Mouse (Mus musculus) liver, embryonic 14.5 days (tissue): ENCODE measurements at regions not wholly inside any gene's neighbourhood (a gene's known extent, or its start where the extent isn't known, plus 50 kb on each side); places are given as distances from the start of the nearest gene placed in this dataset.

Experiments
- ATAC-seq: fragments of 200-750 bp; cut with Nextera tagmentation; 2 replicates; pipeline ENCODE4 v1.8.0; 2017; ENCODE audit warnings: moderate number of reproducible peaks, mild to moderate bottlenecking, moderate library complexity; ENCODE audit not compliant: insufficient read depth
- DNase-seq, 3 experiments: peaks; one replicate each; pipeline ENCODE4 v3.0.0-alpha.2; 2012 to 2013; ENCODE audit warnings: low read depth in 3 of 3, low spot score in 3 of 3
- H3K27ac ChIP-seq: fragments of 300-500 bp; sonication (generic); 2 replicates; pipeline ENCODE4 v1.5.1; 2014; ENCODE audit warnings: moderate library complexity, mild to moderate bottlenecking, control low read depth, inconsistent platforms
- H3K27me3 ChIP-seq: fragments of 300-500 bp; sonication (generic); 2 replicates; pipeline ENCODE4 v1.6.1; 2014; ENCODE audit warnings: mild to moderate bottlenecking, low read length, moderate library complexity; ENCODE audit not compliant: control insufficient read depth, insufficient read depth
- H3K36me3 ChIP-seq: fragments of 300-500 bp; sonication (generic); replicated peaks from 2 replicates; pipeline ENCODE4 v1.6.1; 2014; ENCODE audit warnings: low read depth; ENCODE audit not compliant: control insufficient read depth, insufficient read depth
- H3K4me1 ChIP-seq, 2 experiments: fragments of 200-500 bp in 1 of 2; fragments of 300-500 bp in 1 of 2; sonication (generic) in 1 of 2; replicated peaks; 2 replicates each; pipeline ENCODE4 v1.6.1; 2012 to 2014; ENCODE audit warnings: antibody characterized with exemption in 1 of 2, inconsistent platforms in 1 of 2, low read length in 1 of 2; ENCODE audit not compliant: control insufficient read depth in 2 of 2, insufficient read depth in 2 of 2
- H3K4me2 ChIP-seq: fragments of 300-500 bp; sonication (generic); 2 replicates; pipeline ENCODE4 v1.6.1; 2014; ENCODE audit warnings: low read depth, mild to moderate bottlenecking, control low read depth, moderate library complexity
- H3K4me3 ChIP-seq, 2 experiments: fragments of 200-500 bp in 1 of 2; fragments of 300-500 bp in 1 of 2; sonication (generic) in 1 of 2; 2 replicates each; pipeline ENCODE4 v1.5.1; 2012 to 2014; ENCODE audit warnings: low read depth in 2 of 2, low read length in 2 of 2, mild to moderate bottlenecking in 2 of 2, control low read depth in 1 of 2, inconsistent platforms in 1 of 2, moderate library complexity in 1 of 2; ENCODE audit not compliant: insufficient read depth in 1 of 2
- H3K9ac ChIP-seq: fragments of 300-500 bp; sonication (generic); replicated peaks from 2 replicates; pipeline ENCODE4 v1.6.1; 2014; ENCODE audit warnings: mild to moderate bottlenecking, control low read depth, moderate library complexity
- H3K9me3 ChIP-seq: fragments of 300-500 bp; sonication (generic); 2 replicates; pipeline ENCODE4 v1.6.1; 2016; ENCODE audit warnings: low read length, mixed read lengths; ENCODE audit not compliant: control insufficient read depth
- CTCF ChIP-seq: IDR thresholded peaks from 2 replicates; pipeline ENCODE4 v1.5.1; 2016; ENCODE audit warnings: antibody characterized with exemption, low read depth, control low read depth
- EP300 ChIP-seq: IDR thresholded peaks from 2 replicates; pipeline ENCODE4 v1.6.1; 2016; ENCODE audit warnings: antibody characterized with exemption, low read depth
- WGBS: fragments of 180-500 bp; shearing (Covaris S2); extraction: QIAGEN DNeasy Blood & Tissue Kit; methylation state at CpG from one replicate; pipeline ENCODE4 v1.1.7; 2014; ENCODE audit not compliant: insufficient replicate concordance; 5-methylcytosine and 5-hydroxymethylcytosine counted together

DNA sequence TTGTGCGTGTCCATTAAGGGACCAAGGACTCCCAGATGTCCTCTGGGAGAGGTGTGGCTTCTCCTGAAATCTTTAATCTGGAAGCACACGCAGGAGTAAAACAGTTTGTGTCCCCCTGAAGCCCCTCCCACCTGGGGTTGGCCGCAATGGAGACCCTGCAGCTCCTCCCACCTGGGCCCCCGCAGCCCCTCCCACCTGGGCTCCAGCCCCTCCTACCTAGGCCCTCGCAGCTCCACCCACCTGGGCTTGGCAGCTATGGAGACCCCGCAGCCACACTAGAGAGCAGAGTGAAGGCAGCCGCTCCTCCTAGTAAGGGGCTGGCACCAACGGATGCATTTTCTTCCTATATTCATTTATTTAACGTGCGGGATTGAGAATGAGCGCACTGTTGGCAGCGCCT lies 245.9 kb downstream of the Ajap1 start:
- no peak overlapping the region for H3K4me2 ChIP-seq
- no peaks in the 10 kb centered on the region for H3K4me1 ChIP-seq
- H3K27me3 ChIP-seq = no peaks in the 10 kb centered on the region
- H3K9me3 ChIP-seq = no peaks in the 10 kb centered on the region; the same call in 1 of the 2 replicates
- DNase-seq (no peak), ATAC-seq (no peak)
- H3K4me3 ChIP-seq = no peak overlapping the region
- no peaks in the 10 kb centered on the region for H3K36me3 ChIP-seq
- H3K9ac ChIP-seq = no peak overlapping the region
- TF ChIP-seq CTCF (no peak), EP300 (no peak)
- WGBS = 10% methylated on average over 12 of the region's 12 CpGs
- no peak overlapping the region for H3K27ac ChIP-seq

DNA sequence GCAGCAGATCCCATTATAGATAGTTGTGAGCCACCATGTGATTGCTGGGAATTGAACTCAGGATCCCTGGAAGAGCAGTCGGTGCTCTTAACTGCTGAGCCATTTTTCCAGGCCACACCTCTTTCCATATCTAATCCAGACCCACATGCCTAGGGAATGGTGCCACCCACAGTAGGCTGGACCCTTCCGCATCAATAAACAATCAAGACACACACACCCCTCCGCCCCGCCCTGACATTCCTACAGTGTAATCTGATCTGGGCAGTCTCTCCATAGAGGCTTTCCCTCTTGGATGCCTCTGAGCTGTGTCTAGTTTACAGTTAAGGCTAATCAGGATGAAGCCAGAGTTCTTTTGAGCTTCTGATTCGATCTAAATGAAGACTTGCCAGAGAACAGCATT lies 248.8 kb downstream of the Ajap1 start:
- no peaks in the 10 kb centered on the region for H3K4me1 ChIP-seq
- no peaks in the 10 kb centered on the region; the same call in 1 of the 2 replicates for H3K9me3 ChIP-seq
- DNase-seq = no peak
- H3K27ac ChIP-seq = no peak overlapping the region
- H3K36me3 ChIP-seq = no peaks in the 10 kb centered on the region
- H3K4me3 ChIP-seq = no peak overlapping the region
- WGBS = 54% methylated on average over 5 of the region's 5 CpGs
- no peak overlapping the region for H3K9ac ChIP-seq
- TF ChIP-seq CTCF (no peak), EP300 (no peak)
- H3K4me2 ChIP-seq = no peak overlapping the region
- no peak for ATAC-seq
- H3K27me3 ChIP-seq = no peaks in the 10 kb centered on the region

DNA sequence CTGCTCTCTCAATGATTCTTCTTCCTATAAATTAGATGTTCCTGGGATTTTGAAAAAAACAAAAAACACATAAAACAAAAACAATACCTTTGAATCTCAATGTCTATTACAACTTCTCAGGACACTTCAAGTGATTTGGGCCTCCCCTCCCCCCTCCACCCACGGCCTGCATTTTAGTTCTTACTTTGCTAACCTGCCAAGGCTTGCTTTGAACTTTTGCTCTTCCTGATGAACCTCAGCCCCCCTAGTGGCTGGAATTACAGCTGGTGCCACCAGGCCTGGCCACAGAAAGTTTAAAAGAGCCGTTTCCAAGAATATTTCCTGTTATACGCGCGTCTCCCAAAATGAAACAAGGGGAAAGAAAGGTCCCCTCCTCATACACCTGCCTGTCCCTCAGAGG lies 253.4 kb downstream of the Ajap1 start:
- Histone ChIP-seq H3K4me3 (no peak overlapping the region), H3K36me3 (no peaks in the 10 kb centered on the region), H3K27ac (no peak overlapping the region), H3K9ac (no peak overlapping the region), H3K9me3 (no peaks in the 10 kb centered on the region; the same call in 1 of the 2 replicates), H3K27me3 (no peaks in the 10 kb centered on the region), H3K4me2 (no peak overlapping the region), H3K4me1 (no peaks in the 10 kb centered on the region; a peak in 1 of 4 replicates)
- ATAC-seq (no peak), DNase-seq (no peak)
- WGBS = 52% methylated on average over 5 of the region's 5 CpGs
- no peak for TF ChIP-seq EP300
- TF ChIP-seq CTCF = no peak

DNA sequence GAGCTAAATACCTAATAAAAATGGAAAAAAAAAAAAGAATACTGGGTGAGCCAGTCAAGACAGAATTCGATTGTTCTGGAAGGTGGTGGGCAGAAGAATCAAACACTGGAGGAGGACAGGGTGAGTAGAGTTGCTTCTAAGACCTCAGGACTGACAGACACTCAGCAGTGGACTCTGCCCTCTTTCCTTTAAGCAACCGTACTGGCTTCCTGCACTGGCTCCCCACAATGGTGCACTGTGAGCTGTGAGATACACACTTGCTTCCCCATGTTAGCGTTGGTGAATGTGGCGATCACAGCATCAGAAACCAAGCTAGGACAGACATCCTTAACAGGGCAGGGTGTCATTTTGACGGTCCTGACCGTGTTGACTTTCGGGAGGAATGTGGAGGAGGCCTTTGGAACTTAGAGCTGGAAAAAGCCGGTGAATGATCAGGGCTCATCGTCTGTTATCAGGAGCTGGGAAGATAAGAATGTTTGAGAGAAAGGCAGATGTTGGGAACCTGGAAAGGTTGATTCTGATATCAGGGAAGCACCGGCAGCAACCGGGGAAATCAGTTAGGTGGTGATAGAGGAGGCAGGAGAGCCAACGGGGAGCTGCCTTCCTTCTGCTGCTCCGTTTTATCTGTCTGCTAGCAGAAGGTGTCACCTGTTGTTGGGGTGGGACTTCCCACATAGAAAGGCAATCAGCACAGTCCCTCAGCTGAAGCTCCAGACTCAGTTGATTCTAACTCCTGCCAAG lies 254.8 kb downstream of the Ajap1 start:
- ATAC-seq (no peak), DNase-seq (no peak)
- no peaks in the 10 kb centered on the region for H3K36me3 ChIP-seq
- no peaks in the 10 kb centered on the region for H3K27me3 ChIP-seq
- H3K4me2 ChIP-seq = no peak overlapping the region
- H3K9me3 ChIP-seq = no peaks in the 10 kb centered on the region; the same call in 1 of the 2 replicates
- no peaks in the 10 kb centered on the region; a peak in 1 of 4 replicates for H3K4me1 ChIP-seq
- 37% methylated on average over 13 of the region's 13 CpGs for WGBS
- no peak overlapping the region for H3K9ac ChIP-seq
- no peak overlapping the region for H3K4me3 ChIP-seq
- H3K27ac ChIP-seq = no peak overlapping the region
- TF ChIP-seq EP300 = no peak
- TF ChIP-seq CTCF = no peak

DNA sequence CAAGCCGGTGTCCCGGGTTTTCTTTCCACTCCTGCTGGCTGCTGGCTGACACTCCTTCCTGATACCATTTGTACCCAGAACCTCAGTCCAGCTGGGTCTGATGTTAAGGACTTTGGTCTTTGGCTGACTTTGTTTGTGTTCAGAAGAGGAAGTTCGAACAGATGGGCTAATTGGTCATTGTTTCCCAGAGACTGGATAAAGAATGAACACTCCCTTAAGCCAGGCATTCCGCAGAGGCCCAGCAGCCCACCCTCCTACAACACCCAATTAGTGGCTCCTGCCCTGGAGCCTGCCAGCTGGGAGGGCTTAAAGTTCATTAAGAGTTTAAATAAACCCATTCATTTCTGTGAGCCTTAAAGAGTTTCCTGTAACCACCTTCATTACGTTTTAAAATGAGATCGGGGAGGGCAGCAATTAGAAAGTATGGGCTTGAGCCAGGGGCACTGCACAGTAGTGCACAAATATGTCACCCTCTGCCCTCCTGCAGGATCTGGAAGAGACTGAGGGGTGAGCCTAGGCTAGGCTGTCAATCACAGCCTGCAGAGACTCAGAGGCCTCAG lies 257.9 kb downstream of the Ajap1 start:
- Histone ChIP-seq H3K4me1 (no peaks in the 10 kb centered on the region; a peak in 1 of 4 replicates), H3K36me3 (no peaks in the 10 kb centered on the region), H3K27ac (no peak overlapping the region), H3K9me3 (no peaks in the 10 kb centered on the region), H3K9ac (no peak overlapping the region), H3K4me2 (no peak overlapping the region), H3K27me3 (no peaks in the 10 kb centered on the region), H3K4me3 (no peak overlapping the region)
- no peak for DNase-seq
- no peak for ATAC-seq
- TF ChIP-seq CTCF (no peak), EP300 (no peak)
- WGBS = 22% methylated on average over 6 of the region's 6 CpGs
